Mouse (Mus musculus) sigmoid colon, adult 10 weeks (tissue): ENCODE measurements around the gene Sult6b2. TPM values are rescaled to one million over a fixed set of nuclear protein-coding genes. Genes with fewer than 3 reads are reported as not detected.

Experiments used
- polyA plus RNA-seq: library from polyadenylated mRNA; stranded (reverse); fragments of 350-450 nt; fragmentation: Illumina TruSeq; extraction: RNeasy Lipid Tissue Mini Kit (QIAGEN cat#74804); gene quantifications from one replicate; pipeline ENCODE4 v1.2.3, GENCODE M21; 2014; ENCODE audit warnings: low read depth, low replicate concordance

The Sult6b2 gene
- not detected for polyA plus RNA-seq

DNA sequence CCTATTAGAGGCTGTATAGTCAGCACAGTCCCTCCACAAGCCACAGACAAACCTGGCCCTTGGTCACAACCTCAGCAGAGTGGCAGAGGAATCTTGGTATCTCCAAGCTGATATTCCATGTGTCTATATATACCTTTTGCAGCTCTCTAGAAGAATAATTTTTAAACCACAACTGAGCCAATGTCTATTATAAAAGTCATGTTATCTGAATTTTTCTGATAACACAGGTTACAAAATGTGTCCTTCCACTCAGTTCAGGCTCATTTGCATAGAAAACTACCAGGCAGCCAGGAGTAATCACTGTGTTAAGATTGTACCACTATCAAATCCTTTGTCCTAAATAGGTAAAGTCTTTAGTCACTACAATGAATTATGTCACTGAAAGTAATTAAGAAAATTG lies at the start of gene Sult6b2:
TSS of gene Sult6b2 (minus strand) at position 101 of the 400 bp plus-strand sequence.

DNA sequence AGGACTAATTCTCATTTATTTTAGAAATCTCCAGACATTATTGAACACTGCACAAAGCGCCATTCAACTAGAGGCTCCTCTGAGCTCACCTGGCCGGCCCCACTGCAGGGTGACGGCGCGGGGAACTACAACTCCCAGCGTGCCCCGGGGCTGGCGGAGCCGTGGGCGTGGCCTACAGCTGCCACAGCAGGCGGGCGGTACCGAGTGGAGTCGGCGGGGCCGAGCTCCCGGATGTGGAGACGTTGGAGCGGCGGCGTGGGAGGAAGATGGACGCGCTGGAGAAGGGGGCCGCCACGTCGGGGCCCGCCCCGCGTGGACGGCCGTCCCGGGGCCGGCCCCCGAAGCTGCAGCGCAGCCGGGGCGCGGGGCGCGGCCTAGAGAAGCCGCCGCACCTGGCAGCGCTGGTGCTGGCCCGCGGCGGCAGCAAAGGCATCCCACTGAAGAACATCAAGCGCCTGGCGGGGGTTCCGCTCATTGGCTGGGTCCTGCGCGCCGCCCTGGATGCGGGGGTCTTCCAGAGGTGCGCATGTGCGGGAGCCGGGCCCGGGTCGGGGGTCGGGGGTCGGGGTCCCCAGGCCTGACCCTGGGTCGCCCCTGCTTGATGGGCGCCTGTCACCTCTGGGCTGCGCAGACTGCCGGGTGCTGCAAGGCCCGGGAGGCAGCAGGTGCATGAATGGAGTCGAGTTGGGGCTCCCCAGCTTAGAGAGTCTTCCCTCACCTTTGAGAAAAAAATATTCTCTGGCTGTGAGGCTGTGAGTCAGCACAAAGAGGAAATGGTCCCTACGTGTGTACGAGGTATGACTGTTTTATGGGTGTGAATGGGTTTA lies 47.6 kb downstream of the Sult6b2 start, which contains the start of gene Cmas:
TSS of gene Cmas (plus strand) at position 180 of the 827 bp plus-strand sequence.

Other genes with a start within 250 kb of the Sult6b2 start
- 5.5 TPM for gene Kcnj8, start 232.9 kb downstream of the Sult6b2 start, polyA plus RNA-seq
- gene Abcc9, start 102.2 kb downstream of the Sult6b2 start, polyA plus RNA-seq = 24.4 TPM
- gene Cmas, start 47.8 kb downstream of the Sult6b2 start, polyA plus RNA-seq = 385 TPM
- 1.0 TPM for gene St8sia1, start 159.9 kb upstream of the Sult6b2 start, polyA plus RNA-seq